Mouse (Mus musculus): ENCODE data around the gene Zfp831.

The Zfp831 gene

DNA sequence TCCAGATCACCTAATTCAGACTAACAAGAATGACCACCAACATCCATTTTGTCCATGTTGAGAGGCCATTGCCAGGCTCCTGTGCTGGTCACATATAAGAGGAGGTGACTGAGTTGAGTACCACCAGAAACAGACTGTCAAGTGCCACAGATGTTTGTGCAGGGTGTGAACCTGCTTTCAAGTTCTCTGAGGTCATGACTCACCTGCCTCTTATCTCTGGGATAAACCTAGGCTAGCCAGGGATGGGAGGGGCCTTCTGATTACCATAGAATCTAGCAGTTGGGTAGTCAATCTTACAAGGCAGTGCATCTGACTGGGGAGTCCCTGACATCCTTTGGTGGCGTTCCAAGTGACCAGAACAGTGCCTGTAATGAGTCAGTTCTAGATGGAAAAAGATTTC lies 103.8 kb downstream of the Zfp831 start:
- DNase-seq, result no peak

DNA sequence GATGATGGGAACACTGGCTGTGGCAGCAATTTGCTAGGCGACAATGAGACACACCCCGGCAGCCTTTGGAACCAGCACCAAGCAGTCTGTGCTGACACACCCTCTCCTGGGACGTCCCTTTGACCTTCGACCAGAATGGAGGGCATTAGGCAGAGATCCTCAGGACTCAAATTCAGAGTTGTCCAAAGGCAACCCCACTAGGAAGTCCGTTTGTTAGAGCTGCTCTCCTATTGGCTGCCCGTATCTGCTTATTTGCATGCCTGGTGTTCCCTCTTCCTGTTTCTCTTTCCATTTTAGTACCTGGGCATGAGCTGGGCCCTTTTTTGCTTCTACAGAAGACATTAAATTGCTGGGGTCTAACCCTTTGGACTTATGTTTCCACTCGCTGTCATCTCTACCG lies 105.0 kb downstream of the Zfp831 start:
- DNase-seq, result no peak

DNA sequence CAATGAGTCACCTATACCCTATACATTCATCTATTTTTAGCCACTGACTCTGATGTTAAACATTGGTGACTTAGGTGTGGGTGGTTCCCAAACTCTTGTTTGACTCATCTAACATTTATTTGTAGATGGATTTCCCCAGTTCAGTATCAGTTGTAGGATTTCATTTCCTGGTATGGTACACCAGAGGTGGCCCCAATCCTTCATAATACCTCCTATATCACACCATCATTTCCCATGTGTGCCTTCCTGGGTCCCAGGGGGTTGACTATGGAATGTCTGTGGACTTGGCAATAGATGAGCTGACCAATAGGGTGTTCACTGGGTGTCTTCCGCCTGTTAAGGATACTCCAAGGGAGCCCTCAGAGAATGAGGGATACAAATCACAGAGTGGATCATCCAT lies 109.9 kb downstream of the Zfp831 start:
- DNase-seq, result no peak

DNA sequence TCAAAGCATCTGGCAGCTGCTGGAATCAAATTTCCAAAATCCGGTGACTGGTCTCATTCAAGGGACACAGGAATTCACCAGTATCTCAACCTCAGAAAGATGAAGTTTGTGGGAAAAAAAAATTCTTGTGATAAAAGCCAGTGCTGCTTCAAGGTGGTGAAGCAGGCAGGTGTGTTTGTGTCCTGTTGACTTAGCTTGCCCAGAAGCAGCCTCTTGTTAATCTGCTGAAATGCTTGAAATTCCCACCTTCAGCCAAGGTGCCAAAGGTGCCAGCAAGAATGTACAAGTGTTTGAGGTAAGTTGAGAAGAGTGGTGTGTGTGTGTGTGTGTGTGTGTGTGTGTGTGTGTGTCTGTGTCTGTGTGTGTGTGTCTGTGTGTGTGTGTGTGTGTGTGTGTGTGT lies 110.9 kb downstream of the Zfp831 start:
- no peak for DNase-seq

DNA sequence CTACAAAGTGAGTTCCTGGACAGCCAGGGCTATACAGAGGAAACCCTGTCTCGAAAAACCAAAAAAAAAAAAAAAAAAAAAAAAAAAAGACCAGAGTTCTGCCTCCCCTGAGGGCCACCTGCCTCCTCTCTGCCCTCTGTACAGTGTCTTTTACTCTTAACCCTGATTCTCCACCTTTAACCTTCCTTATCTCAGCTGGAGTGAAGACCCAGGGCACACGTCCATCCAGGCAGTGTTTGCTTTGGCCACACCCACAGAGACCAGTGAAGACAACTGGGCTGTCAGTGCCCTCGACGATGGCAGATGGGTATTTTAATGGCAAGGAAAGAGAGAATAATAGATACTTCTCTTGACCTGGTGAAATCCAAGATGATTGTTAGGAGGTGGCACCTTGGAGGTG lies 115.9 kb downstream of the Zfp831 start:
- no peak for DNase-seq

Data from layer of hippocampus, adult 9-11 months (tissue).